Mouse (Mus musculus) thymus, postnatal 10 days (tissue): ENCODE measurements around the gene Iars.
"Not testable (repeated sequence)": the region's sequence is repeated elsewhere in the genome, so short reads cannot be mapped to it uniquely, and the experiment has no call there.

Source experiments
- DNase-seq, 2 experiments: peaks; one replicate each; pipeline ENCODE4 v3.0.0; 2021; ENCODE audit warnings: low spot score in 2 of 2

Gene Iars

DNA sequence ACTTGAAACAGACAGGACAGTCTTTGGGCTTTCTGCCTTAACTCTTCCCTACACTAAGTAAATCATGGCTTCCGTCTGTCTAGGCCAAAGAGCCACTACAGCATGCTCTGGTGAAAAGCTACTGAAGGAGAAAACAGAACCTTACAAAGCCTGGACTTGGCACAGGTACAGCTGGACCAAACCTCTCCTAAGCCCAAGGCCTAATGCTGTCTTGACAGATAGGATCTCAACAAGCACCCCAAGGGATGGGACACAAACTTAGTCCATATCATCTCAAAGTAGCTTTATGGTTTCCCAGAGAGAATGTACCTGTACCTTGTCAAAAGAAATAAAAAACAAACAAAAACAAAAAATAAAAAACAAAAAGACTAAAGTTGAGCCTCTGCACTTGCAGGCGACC, 54.5 kb downstream of the Iars start:
- no peak for DNase-seq

DNA sequence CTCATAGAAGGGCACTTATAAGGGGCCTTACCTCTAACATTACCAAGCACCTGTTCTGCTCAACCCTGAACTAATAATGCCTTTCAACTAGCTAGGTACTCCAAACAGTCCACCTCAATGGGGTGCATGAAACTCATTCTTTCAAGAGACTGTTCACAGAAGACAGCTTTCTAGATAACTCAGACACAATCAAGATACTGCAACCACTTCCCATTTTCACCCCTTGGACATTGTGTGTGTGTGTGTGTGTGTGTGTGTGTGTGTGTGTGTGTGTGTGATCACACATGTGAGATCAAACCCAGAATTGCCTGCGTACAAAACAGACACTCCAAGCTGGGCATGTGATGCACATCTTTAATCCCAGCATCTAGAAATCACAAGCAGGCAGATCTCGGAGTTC, 56.1 kb downstream of the Iars start:
- DNase-seq = no peak

- no peak for DNase-seq
Measured at GRCm38 (mm10) chr13:49741285-49742040, 59.6 kb downstream of the Iars start.

DNA sequence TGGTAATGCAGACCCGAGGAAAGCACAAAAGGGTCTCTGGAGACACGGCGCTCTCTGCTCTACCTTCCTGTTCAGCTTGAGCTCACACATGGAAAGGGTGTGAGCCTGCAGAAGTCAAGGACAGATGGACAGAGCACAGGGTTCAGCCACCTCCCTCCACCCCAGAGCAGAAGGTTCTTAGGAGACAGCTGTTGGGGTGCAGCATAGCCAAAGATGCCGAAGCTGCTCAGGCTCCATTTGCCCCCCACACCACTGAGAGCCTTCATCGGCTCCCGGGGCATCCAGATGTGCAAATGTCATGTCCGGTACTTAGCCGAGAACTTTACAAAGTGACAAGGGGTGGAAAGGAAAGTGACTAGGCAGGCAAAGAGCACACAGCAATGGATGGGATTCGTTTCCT, 74.7 kb downstream of the Iars start:
- no peak for DNase-seq

GRCm38 (mm10) chr13:49757966-49758365, 76.1 kb downstream of the Iars start:
- no peak for DNase-seq

GRCm38 (mm10) chr13:49760675-49761074, 78.8 kb downstream of the Iars start:
- DNase-seq = no peak

DNA sequence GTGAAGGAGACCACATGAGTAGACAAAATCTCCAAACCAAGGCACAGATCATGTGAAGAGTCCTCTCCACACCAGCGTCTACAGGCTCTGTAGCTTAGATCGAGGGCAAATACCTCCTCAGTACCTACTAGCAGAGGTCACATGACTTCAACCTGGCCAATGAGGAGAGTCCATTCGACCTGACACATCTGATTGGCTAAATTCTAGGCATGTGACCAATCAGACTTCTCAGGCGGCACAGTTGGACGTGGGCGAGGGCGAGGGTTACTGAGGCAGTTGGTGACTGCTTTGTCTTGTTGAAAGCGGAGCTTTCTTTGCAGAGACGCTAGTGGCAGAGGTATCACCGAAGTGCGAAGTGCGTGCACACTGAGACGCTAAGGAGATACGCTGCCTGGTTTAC, 80.3 kb downstream of the Iars start:
- DNase-seq = no peak

DNA sequence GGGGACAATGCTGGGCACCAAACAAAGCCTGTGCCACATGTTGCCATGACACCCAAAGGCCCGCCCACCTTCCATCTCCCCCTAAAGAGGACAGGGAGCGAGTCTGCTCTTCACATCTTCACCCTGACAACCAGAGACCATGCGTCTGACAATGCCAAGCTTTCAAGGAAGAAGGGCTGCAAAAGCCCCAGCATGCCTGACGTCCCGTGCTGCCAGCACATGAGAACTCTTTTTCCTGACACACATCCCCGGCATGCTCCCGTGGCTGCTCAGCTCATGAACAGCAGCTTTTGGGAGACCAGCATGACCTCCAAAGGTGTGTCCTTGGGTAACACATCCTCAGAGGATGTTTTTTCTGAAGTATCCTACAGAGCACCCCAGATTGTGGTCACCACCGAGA, 83.4 kb downstream of the Iars start:
- no peak for DNase-seq

DNA sequence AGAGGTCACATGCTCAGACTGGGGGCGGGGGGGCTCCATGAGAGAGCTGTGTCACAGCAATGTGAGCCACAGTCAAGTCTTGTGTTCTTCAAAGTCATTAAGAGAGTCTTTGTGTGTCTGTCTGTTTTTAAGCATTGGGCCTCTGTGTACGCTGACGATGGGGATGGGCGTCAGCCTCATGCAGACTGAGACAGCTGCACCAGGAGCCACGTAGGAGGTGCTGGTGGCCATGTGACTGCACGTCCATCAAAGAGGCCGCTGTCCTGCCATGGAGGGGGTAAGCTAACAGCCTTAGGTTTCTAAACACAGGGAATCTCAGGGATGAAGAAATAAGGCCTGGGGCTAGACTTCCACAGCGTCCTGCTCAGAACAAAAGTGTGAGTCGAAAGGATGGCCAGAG, 84.4 kb downstream of the Iars start:
- DNase-seq = no peak

DNA sequence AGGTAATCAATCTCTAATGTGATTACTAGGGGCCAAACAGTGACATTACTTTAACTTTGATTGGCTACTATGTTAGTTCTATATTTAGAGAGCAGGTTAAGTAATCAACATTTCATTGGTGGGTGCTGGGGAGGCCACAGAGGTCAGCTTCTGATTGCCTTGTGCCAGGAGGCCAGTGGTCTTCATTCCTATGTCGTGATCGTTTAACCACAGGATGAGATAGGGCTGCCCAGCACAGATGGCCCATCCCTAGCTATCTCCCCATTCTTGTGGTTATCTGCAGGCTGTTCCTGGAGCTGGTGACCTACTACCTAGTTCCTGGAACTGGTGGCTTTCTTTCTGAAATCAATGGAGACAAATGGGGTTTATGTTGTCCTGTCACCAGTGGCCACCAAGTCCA, 86.1 kb downstream of the Iars start:
- no peak for DNase-seq

DNA sequence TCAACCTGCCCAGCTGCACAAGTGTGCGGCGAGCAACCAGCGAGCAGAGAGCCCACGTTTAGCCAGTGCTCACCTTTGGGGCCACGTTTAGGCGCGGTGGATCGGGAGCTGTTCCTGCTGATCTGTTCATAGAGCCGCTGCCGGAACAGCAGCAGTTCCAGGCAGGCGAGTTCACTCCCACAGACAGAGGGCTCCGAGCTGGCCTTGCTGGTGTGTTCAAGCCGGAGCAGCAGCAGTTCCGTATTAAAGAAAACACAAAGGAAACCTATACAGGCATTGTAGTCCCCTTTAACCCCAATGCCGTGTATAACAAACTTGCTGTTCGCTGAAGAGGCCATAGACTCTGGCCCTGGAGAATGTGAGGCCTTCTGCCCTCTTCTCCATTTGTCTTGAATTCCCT, 87.2 kb downstream of the Iars start:
- no peak for DNase-seq

DNA sequence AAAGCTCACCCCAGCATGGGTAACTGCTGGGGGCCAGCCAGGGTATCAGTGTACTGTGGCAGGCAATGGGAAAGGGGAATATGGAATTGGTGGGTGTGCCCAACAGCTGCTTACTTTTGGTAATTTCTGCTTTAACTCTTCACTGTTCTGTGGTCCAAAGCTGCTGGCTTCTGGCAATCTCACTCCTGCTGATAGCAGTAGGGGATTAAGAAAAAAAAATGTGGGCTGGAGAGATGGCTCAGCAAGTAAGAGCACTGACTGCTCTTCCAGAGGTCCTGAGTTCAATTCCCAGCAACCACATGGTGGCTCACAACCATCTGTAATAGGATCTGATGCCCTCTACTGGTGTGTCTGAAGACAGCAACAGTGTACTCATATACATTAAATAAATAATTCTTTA, 89.6 kb downstream of the Iars start:
- DNase-seq = not testable (repeated sequence)
